Mouse (Mus musculus) right cerebral cortex, postnatal 25 days (tissue): ENCODE results near the gene 4933411K16Rik.

ENCODE experiments used
- DNase-seq: peaks from one replicate; pipeline ENCODE4 v3.0.0; 2022

4933411K16Rik gene

DNA sequence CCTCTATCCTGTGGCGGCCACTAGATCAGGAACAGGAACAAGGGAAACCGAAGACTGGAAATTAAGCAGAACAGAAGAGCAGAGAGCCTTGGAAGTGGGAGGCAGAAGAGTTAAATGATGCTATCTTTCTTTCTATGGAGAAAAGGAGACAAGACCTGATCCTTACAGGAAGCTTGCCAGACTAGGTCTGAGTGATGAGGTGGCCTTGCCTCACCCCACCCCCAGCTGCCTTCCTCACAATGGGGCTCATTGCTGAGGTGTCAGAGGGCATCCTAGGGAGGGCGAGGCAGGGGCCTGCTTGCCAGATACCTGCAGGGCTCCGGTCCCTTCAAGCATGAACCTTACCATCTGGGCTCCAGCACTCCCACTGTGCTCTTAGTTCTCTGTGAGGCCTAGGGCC lies at the start of gene 4933411K16Rik:
4933411K16Rik (plus strand) TSS at position 301 of the 400 bp plus-strand sequence.
- DNase-seq = no peak

DNA sequence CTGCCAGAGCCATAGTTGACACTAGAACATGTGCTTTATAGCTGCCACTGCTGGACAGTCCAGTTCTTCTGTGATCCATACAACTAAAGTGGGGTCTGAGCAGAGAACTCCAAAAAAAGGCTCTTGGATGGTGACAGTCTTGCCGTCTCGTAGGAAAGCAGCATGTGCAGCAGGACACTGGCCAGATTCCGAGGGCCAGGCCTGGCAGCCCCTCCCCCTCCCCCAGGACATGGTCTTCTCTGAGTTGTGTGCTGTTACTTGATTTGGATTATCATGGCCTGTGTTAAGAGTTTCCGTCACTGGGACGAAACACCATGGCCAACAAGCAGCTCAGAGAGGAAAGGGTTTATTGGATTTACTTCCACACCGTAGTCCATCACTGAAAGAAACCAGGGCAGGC lies 47.8 kb upstream of the 4933411K16Rik start:
- DNase-seq = no peak

DNA sequence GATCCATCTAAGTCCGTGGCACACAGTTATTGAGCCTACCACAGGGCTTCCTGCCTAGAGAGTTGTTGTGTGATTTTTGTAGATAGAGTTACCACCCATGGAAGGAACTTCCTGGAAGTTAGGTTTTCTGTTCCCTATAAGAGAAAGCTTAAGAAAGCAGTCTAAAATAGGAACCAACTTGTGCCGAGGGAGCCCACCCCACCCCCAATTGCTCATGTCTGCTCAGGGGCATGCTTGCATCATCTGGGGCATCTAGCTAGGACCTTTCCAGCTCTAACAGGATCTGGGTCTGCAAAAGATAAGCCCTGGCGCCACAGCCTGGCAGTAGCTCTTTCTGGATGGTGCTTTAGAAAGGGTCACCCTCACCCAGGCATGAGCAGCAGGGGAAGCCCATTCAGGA lies 46.4 kb upstream of the 4933411K16Rik start:
- DNase-seq = no peak

DNA sequence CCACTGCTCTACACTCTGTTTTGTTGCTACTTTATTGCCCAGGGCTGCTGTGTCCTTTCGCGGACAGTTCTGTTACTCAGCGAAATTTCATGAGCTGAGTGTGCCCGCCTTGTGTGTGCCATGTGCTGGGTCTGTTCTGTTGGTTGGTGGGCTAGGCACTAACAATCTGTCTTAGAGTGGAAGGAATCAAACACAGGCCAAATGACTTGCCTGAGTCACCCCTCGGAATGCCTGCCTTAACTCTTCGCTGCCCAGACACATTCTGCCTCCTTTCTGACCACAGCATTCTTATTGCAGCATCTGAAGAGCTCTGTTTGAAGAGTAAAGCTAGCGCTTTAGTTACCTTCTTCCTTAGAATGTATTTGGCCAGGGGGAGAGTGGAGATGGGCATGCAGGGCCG lies 45.5 kb upstream of the 4933411K16Rik start:
- no peak for DNase-seq

DNA sequence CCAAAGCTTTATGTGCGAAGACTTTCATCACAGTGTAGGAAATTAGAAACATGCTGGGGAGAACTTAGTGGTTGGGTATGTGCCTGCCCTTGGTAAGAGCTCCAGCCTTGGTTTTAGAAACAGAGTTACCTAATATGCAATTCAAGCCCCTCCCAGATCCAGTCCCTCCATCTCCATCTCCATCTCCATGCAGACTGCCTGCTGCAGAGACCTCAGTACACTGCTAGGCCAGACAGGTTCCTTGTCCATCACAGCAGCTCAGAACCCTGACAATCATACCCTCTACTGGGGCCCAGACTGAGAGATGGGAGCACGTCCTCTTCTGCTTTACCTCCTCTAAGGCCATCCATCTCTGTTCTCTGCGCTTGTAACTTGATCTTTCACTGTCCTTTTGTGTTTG lies 43.5 kb upstream of the 4933411K16Rik start:
- no peak for DNase-seq

DNA sequence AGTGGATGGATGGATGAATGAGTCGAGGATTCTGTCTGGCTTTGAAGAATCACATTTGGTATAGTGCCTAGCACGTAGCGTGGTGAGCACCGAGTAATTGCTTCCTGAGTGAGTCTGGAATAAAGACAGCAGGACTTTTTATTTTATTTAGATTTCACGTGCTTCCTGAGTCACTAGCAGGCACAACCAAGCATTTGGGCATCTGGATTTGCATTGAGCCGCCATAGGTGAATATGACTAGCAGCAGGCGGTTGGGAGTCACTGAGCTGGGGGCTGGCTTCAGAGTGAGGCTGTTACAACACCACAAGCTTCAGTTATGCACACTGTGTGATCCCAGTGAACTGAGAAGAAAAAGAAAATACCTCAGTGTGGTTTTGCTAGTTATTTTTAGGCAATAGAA lies 43.0 kb upstream of the 4933411K16Rik start:
- DNase-seq = no peak

DNA sequence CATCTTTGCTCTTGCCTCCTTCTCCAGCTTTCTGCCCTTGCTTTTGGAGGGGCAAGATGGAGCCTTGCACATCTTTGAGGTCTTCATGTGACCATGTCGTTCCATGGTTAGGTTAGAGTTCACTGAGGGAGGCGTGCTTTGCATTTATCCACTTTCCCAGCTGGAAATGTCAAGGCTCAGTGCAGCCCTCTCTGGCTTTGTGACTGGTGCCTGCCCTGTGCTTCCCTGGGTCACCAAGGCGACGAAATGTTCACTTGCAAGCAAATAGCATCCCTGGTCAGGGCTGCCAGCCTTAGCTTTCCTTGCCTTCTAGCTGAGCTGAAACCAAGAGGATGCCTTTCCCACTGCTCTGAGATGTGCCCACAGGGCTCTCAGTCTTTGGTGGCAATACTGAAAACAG lies 41.6 kb upstream of the 4933411K16Rik start:
- DNase-seq = no peak

DNA sequence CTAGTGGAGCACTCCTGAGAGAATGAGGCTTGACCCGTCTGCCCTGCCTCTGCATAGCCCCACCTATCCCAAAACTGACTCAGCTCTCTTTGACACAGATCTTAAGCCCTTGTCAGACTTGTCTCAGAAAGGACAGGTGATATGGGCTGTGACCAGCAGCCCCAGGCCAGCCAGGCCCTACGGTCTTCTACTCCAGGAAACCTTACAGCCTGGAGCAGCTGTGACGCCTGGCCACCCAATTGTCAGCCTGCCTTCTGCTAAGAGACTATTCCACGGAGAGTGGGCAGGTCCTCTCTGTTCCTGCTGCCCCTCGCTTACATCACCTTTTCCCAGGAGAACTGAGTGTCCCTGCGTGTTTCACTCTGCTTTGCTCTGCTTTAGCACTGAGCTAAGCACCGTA lies 40.9 kb upstream of the 4933411K16Rik start:
- DNase-seq = no peak

DNA sequence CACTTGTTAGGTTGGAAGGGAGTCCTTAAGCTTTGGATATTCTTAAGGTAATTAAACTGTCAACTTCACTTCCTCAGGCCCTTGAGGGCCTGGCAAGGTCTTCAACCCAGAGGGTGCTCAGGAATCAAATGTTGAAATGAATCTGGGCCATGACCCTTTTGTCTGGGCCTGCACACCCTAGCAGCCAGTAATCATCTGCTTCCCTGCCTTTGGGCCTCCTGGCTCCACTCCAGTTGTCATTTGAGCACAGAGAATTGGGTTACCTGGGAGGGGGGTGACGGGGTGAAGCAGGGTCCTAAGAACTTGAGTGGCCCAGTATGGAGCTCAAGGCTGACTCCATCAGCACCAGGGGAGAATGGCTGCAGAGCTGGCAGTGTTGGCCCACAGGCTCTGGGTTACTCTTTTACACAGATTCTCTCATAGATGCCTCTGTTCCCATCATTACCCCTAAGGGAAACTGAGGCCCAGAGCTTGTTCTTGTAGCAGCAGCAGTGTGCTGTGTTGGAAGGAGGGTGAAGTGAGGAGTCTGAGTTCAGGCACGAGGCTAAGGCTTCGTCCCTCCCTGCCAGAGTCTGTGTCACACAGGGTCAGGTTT lies 37.7 kb upstream of the 4933411K16Rik start:
- no peak for DNase-seq

DNA sequence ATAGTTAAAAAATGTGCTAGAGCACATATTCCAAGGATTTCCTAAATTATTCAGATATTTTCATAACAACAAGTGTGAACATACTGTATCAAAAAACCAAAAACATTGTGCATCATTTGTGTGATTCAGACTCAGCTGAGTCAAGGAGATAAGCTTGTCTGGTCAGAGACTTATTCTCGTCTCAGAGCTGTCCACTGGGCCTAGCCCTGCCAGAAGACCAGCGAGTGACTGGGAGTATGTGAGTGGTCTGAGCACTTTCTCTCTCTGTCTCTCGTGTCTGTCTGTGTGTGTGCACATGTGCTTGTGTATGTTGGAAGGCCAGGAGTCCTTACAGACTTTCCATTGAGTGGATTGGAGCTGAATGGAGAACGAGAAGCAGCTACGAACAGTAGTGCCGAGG lies 37.0 kb upstream of the 4933411K16Rik start:
- DNase-seq = no peak

DNA sequence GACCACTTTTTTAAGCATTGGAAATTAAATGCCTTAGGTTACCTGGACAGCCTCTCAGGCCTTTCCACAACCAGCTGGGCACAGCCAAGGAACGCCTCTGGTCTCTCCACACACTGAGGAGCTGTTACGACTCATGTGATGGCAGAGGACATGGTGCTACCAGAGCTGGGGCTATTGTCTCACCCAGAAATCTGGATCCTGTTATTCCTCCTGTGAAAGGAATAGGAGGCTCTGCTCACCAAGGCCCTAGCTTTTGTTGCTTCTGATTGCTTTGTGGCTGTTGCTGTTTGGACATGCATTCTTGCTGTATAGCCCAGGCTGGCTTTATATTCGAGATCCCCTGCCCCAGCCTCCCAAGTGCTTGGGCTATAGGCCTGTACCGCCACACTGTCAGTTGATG lies 35.8 kb upstream of the 4933411K16Rik start:
- DNase-seq = no peak

DNA sequence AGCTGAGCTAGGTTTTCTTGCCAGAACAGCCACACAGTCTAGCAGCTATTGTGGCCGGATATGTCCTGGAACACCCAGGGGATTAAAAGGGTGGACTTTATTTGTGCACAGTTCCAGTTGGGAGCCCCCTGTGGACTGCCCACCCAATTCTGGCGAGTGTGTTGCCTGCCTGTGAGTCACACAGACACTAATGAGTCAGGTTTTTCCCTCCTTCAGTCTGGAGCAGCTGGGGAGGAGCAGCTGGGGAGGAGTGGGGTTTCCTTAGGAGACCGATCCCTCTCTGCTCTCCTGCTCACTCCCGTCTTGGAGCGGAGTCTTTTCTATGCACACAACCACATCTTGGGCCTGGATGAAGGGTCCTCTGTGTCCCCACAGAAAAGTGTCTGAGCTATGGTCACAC lies 35.2 kb upstream of the 4933411K16Rik start:
- DNase-seq = peak; percentile 69

DNA sequence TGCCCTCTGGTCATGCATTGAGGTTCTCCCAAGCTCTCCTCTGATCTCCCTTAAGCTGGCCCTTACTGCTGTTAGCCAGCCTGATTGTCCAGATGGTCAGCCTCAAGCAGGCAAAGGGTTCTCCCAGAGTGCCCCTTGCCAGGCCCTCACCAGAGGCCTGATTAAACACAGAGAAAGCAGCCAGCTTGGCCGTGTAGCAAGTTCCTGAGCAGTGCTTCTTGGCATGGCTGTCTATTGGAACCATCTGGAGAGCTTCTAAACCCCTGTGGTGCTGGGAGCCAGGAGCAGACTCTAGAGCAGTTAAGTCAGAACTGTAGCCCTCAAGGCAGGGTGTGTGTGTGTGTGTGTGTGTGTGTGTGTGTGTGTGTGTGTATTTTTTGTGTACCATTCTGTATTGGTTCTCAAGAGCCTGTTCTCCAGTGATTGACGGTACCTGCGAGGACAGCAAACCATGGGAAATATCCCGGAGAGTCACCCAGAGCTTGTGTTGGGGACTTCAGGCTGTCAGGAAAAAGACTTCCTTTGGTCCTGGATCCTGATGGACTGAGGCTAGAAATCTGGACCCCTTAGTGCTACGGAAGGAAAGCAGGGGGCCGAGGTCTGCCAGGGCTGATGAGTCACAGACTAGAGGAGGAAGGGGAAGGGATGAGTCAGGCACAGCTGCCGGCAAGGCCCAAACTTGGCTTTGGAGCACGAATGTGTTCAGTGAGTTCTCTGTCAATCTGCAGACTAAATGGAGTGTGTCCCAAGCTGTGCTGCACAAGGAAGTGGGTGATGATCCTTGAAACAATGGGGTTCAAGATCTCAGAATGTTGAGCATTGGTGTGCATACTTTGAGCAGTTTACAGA lies 34.4 kb upstream of the 4933411K16Rik start:
- peak; percentile 50 for DNase-seq

DNA sequence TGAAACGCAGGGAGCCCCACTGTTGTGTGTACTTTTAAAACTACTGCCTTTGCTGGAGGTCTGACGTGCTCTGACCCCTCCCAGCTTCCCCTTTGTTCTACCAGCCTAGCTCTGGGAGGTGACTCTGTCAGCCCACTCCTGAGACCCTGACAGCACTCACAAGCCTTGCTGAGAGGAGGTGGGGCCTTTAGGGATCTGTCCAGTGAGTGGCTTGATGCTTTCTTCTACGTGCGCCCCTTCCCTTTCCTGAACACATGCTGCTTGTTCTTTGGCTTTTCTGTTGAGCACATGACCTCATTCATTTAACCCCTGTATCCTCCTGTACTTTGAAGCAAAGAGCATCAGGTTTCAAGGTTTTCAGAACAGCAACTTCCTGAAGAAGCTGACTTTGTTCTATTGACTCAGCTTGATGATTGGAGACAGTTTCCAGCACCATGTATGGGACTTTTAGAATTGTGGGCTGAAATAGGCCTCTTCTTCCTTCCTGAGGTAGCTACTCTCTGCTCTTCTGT lies 33.0 kb upstream of the 4933411K16Rik start:
- no peak for DNase-seq

DNA sequence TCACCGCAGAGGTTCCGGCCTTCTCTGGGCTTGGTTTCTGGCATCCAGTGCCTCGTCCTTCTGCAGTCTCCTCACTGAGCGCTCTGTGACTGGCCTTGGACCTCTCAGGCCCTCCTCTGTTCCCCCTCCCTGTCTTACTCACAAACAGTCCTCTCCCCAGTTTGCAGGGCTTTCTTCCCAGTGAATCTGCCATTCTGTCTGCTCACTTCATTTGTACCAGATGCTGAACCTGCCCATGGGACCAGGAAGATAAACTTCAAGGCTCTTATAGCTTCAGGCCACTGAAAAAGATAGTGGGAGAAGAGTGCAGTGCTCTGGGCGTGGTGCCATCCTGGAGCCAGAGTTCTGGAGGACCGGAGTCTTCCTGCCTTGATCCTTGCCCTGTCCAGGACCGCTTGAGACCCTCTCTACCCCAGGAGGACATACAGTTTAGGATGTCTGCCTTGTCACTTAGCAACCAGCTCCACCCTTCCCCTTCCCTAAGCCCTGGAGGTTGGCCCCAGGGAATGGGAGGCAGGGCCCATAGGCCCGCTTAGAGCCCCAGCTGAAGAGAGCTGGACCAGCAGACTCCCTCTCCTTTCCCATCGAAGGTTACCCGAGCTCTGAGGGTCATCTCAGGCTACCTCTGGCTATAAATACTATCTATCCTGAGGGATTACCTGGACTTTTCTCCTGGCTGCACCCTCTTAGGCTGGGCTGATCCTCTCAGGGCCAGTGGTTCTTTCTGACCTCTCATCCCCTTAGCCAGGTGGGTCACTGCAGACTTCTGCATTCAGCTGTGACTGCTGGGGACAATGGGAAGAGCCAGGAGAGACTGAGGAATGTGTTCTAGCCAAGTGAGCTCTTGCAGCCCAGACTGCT lies 30.1 kb upstream of the 4933411K16Rik start:
- DNase-seq = no peak

DNA sequence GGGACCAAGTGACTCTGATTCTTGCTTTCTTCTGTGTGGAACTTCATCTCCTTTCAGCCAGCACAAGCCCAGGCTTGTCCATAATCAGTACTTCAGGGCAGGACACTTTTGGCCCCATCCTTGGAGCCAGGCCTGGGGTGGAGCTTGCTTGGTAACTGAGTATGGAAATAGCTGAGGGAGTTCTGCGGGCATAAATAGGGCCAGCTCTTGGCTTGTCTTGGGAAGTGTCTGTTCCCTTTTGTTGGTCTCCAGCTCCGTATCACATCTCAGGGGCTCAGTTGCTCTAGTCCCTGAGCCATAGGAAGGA lies 29.6 kb upstream of the 4933411K16Rik start:
- DNase-seq = no peak

DNA sequence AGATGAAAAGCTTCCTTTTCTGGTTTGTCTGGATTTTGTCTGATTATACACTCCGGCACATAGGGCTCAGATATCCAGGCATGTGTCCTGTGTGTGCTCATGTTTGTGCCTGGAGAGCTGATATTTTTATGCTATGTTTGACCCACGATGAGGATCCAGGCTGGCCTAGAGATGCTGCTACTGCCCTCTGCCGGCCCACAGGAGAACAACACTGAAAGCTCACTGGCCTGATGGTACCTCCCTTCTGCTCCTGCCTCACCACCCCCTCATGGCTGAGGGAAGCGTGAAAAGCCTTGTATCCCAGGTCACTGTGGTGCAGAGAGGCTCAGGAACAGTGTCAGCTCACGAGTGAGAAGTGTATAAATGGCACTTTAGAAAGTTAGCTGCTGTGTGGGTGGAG lies 25.9 kb upstream of the 4933411K16Rik start:
- DNase-seq = peak; percentile 70

DNA sequence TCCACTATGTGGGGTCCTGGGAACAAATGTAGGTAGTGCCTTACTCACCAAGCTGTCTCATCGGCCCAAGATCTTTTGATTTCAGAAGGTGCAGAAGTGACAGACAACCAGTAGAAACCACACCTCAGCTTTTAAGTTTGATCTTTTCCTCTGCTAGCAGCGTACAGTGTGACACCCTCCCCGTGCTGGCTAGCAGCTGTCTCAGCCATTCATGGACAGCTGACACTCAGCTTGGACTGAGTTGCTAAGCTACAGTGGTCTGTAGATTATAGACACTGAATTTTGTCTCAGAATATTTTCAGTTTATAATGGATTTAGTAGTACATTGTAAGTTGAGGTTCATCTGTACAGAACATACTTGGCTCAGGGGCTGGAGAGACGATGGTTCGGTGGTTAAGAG lies 20.9 kb upstream of the 4933411K16Rik start:
- no peak for DNase-seq

DNA sequence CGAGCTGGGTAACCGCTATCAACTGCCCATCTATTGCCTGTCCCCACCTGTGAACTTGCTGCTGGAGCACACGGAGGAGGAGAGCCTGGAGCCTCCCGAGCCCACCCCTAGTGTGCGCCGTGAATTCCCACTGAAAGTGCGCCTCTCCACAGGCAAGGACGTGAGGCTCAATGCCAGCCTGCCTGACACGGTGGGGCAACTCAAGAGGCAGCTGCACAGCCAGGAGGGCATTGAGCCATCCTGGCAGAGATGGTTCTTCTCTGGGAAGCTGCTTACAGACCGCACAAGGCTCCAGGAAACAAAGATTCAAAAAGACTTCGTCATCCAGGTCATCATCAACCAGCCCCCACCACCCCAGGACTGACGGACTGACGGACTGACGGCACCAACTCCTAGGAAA lies 18.4 kb upstream of the 4933411K16Rik start:
- no peak for DNase-seq

DNA sequence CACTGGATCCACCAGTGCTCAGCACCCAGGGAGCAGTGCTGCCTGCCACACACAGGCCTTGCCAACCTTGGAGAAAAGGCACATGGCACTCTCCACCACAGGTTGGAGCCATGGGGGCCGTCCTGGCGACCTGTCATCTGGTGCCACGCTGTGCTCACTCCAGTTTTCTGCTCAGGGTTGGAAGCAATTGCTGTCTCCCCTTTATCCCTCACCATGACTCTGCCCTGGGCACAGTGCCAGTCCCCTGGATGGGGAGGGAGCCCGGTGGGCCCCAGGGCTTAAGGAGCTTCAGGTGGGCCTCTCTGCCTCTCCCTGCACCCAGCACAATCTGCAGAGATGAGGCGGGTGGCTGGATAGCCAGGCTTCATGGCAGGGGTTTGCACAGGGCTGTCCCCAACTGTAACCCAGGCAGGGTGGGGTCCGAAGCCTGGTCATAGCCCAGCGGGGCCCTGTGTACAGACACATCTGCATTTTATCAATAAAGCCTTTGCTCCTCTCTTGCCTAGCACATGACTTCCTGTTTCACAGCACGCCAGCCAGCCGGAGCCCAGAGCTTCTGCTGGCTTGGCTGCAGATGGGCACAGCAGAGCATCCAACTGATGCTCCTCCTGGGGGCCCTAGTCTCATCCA lies 17.8 kb upstream of the 4933411K16Rik start:
- no peak for DNase-seq

DNA sequence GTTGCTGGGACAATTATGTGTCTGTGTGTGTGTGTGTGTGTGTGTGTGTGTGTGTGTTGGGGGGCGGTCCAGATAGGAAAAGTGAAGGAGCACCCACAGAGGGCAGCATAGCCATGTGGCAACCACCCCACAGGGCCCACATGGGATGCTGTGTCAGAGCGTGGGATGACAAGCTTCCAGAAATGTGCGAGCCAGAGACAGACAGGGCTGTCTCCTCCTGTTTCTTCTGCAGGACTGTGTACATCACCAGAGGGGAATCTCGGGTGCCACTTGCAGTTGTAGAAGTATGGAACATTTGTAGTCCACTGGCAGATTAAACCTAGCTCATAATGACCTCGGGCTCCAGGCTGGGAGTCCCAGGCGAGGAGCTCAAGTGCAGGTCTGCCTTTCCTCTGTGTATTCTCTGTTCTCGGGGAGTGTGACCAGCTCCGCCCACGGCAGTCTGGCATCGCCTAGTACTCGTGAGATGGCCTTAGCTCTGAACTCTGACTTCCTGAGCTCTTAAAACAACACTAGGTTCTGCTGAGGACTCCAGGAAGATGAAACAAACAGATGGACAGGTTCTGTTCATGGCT lies 17.1 kb upstream of the 4933411K16Rik start:
- no peak for DNase-seq

DNA sequence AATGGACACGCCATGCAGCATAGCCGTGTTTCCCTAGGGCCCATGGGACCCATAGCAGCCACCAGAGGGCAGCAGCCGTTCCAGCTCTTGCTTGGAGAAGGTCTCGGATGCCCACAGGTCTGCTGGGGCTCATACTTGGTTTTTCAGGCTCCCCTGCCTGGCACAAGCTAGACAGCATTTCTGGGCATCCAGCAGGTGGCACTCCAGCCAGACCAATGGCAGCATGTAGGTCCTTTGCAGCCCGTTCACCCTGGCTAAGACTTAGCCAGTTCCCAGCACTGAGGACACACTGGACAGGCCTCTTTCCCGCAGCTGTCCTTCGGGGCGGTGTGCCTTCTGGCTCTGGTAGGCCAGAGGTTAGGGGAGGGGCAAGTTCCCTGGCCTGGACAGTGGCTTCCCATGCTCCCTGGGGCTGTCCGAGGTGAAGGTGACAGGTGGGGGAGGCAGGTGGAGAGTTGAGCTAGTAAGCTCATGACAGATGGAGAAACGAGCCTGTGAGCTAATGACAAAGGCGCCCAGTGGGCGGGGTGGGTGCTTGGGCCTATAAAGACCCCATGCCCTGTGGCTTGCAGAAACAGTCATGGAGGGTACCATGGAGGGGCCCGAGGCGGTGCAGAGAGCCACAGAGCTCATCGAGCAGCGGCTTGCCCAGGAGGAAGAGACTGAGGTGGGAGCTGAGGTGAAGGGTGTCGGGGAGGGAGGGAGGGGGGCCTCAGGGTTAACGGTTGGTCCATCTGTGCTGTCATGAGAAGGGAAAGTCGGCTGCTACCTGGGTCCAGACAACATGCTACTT lies 16.4 kb upstream of the 4933411K16Rik start, which contains the start of gene Ankrd2:
Ankrd2 (plus strand) TSS at position 545 of the 793 bp plus-strand sequence.
- peak; percentile 73 for DNase-seq
